Mouse (Mus musculus): ENCODE results near the gene Olfr1393.
A peak's percentile ranks its signal among the peaks of the same experiment; 100 is the strongest.
"Not testable (repeated sequence)": the region's sequence is repeated elsewhere in the genome, so short reads cannot be mapped to it uniquely, and the experiment has no call there.

Olfr1393 gene

DNA sequence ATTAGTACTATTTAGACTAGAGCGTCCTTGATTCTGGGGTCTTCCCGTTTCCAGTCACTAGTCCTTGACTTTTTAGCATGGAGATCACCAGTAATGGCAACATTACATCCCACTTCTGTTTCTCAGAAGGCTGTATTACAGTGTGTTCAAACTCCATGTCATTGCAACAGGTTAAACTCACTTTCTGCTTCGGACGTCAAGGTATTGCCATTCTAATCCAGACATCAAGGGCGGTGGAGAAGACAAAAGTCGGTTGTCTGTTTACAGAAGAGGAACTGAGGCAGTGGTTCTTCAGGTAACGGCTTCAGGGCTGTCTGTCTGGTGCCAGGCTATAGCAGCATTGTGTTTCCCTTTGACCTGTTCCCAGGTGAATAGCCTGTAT lies 26.7 kb upstream of the Olfr1393 start:
- no peak for DNase-seq (ENCODE audit: low read depth, low spot score)

DNA sequence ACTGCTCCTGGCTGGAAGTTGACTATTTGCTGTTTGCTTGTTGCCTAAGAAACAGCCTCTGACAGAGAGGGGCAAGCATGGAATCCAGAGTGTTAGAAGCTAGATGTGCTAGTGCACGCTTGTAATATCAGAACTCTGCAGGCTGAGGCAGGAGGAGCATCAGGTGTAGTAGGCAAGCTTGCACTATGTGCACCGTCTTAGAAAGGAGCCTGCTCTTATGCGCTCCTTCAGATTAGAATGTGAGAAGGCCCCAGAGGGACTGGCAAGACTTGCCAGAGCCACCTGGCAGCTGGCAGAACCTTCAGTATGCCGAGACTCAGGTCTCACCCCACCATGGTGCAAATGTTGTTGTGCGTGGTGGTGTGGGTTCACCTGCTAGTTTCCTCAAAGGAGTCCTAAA lies 26.1 kb upstream of the Olfr1393 start:
- no peak for DNase-seq (ENCODE audit: low read depth, low spot score)

DNA sequence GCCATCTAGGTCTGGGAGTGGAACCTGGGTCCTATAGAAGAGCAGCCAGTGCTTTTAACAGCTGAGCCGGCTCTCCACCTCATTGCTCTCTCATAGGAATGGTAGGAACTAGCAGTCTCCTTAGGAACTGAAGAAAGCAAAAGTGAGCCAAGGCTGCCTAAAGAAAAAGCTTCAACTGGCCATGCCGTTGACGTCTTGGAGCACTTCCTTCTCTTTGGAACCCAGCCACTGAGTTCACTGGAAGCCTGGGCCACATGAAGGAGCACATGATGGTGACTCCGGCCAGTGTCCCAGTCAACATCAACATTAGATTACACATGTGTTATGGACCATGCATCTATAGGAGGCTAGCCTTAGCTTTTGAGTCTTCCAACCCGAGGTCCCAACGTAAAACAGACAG lies 25.1 kb upstream of the Olfr1393 start:
- no peak for DNase-seq (ENCODE audit: low read depth, low spot score)

DNA sequence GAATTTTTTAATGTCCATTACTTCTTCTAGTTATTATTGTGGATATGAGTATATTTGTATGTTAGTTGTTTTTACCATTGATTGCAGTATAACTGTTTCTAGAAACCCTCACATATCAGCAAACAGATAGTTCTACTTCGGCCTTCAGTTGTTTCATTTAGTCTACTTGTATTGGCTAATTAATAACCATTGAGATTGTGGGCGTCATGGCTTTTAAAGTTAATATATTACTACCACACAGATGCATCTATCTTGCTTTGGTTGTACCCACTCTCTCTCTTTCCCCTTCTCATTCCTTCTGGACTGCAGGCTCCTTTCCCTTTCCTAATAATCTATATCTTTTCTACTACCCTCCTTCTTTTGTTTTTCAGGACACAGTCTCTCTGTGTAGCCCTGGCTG lies 18.8 kb upstream of the Olfr1393 start:
- no peak for DNase-seq (ENCODE audit: low read depth, low spot score)

DNA sequence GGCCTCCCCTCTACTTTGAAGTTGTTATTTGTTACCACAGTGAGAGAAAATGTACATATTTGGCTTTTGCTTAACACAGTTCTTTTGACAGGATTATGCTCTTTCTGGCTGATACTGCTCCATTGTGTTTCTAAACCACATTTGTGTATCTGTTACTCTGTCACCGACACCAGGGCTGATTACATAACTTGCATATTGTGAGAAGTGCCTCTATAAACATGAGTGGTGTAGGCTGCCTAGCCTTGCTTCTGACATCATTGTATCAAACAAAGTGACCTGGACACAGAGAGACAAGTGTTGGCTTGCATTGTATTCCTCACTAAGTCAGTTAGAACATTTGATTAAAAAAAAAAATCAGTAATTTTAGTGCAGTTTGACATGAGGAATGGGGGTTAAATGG lies 18.3 kb upstream of the Olfr1393 start:
- no peak for DNase-seq (ENCODE audit: low read depth, low spot score)

DNA sequence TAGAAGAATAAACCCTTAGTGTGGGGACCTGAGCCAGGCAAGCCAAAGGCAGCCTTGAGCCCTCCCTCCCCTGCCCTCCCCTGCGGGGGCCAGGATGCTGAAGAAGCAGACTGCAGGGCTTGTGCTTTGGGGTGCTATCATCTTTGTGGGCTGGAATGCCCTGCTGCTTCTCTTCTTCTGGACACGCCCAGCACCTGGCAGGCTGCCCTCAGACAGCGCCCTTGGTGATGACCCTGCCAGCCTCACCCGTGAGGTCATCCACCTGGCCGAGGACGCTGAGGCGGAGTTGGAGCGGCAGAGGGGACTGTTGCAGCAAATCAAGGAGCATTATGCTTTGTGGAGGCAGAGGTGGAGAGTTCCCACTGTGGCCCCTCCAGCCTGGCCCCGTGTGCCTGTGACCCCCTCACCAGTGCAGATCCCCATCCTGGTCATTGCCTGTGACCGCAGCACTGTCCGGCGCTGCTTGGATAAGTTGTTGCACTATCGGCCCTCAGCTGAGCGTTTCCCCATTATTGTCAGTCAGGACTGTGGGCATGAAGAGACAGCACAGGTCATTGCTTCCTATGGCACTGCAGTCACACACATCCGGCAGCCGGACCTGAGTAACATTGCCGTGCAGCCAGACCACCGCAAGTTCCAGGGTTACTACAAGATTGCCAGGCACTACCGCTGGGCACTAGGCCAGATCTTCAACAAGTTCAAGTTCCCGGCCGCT lies 17.3 kb upstream of the Olfr1393 start:
- DNase-seq (ENCODE audit: low read depth, low spot score) = no peak

DNA sequence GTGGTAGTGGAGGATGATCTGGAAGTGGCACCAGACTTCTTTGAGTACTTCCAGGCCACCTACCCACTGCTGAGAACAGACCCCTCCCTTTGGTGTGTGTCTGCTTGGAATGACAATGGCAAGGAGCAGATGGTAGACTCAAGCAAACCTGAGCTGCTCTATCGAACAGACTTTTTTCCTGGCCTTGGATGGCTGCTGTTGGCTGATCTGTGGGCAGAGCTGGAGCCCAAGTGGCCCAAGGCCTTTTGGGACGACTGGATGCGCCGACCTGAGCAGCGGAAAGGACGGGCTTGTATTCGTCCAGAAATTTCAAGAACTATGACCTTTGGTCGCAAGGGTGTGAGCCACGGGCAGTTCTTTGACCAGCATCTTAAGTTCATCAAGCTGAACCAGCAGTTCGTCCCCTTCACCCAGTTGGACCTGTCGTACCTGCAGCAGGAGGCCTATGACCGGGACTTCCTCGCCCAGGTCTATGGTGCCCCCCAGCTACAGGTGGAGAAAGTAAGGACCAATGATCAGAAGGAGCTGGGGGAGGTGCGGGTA lies 16.7 kb upstream of the Olfr1393 start:
- no peak for DNase-seq (ENCODE audit: low read depth, low spot score)

DNA sequence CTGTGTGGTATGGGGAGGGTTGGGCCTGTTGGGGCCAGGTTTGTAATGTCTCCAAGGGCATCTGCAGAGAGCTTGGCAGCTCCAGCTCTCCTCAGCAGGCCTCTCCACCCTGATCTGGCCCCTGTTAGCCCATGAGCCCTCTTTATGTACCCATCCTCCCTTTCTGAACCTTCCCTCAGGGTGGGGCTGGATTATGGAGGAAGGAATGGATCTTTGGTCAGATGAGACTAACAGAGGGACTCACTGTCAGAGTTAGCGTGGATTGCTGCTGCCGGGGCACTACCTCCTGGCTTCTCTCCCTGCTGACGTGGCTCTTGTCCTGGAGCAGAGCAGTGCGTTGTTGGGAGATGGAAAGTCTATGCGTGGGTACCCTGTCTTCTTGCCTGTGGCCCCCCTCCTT lies 15.8 kb upstream of the Olfr1393 start:
- DNase-seq (ENCODE audit: low read depth, low spot score) = no peak

DNA sequence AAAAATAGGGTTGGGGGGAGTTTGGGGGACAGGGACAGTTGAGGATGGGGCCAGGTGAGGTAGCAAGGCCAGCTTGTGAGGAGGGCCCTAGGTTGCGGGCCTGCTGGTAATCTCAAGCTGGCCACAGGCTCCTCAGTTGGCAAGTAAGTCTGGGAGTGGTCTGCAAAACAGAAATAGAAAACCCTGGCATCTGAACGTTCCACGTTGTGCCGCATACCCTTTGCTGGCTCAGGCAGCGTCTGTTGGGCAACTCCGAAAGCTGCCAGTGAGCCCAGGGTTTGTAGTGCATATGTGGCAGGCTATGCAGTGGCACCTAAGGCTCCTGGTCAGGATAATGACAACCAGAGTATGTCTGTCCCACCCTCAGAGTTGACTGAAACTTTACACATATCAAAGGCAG lies 15.0 kb upstream of the Olfr1393 start:
- DNase-seq (ENCODE audit: low read depth, low spot score) = no peak

DNA sequence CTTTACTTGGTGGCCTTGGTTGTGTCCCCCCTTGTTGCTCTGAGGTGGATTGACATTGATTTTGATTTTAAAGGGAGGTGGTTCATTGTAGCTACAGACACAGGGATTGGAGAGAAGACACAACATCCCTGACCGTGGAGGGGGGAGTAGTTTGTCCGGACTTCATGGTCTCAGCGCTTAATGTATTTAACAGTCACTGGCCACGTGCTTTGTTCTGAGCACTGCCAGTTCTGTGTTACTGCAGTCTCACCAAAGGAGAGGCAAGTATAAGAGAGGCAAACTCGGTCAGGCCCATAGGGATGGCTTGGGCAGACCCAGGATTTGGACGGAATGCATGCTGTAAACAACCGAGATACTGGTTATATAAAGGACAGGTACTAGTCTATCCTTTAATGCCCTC lies 14.0 kb upstream of the Olfr1393 start:
- DNase-seq (ENCODE audit: low read depth, low spot score) = no peak

DNA sequence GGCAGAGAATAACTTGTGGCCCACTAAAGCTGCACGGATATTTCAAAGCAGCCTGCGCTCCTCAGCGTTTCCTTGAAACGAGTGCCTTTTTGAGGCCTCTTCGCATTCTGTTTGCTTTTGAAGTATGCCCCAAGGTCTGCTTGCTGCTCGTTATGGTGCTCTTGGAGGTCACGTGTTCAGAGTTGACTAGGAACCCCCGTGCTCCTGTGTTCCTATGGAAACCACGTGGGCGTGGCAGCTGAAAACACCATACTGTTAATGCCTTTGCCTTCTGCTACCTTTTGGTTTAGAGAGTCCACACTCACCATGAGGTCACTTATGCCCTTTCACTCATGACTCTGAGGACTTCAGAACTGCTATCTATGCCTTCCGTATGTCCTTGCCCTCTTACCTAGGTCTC lies 13.5 kb upstream of the Olfr1393 start:
- no peak for DNase-seq (ENCODE audit: low read depth, low spot score)

DNA sequence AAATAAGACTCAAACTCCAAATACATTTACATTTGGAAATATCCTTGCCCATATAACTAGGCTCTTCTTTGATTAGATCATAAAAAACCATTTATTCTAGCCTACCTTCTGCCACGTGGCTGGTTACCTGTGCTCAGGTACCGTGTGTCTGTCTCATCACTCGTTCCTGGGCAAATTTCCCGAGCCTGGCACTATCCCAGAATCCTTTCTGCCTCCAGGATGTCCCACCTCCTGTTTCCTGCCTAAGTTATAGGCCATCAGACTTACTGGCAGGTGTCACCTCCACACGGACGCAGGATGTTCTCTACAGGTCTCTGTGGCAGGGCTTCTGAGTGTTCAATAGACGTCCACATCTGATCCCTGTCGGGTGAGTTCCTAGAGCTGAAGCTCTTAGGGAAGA lies 13.0 kb upstream of the Olfr1393 start:
- no peak for DNase-seq (ENCODE audit: low read depth, low spot score)

DNA sequence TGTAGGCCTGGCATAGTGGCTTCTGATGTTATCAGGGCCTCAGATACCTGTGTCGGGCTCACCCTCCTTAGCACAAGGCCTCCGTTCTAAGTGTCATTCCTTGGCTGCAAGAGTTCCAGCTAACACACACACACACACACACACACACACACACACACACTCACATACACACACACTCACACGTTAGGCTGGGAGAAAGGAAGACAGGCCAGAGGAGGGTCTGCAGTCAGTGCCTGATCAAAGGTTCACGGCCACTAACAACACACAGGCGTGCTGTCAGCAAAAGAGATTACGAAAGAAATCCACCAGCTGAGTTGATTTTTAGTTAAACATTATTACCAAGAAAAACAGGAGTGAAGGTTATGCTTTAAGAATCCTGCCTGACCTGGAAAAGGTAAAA lies 11.4 kb upstream of the Olfr1393 start:
- DNase-seq (ENCODE audit: low read depth, low spot score) = no peak

DNA sequence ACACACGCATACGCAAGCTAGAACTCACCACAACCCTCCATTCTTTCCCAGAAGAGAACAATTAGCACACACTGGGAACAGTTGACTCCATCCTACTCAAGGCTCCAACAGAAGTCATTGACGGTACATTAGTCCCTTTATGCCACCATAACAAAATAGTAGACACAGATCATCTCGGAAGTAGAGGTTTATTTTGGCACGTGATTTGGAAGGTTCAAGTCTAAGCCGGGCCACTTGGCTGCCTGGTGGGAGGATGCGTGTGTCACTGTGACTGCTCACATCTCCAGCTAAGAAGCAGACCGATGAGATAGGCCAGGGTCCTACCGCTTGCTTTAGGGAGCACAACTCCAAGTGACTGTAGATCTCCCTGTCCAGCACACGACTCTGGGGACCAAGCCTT lies 10.8 kb upstream of the Olfr1393 start:
- no peak for DNase-seq (ENCODE audit: low read depth, low spot score)

DNA sequence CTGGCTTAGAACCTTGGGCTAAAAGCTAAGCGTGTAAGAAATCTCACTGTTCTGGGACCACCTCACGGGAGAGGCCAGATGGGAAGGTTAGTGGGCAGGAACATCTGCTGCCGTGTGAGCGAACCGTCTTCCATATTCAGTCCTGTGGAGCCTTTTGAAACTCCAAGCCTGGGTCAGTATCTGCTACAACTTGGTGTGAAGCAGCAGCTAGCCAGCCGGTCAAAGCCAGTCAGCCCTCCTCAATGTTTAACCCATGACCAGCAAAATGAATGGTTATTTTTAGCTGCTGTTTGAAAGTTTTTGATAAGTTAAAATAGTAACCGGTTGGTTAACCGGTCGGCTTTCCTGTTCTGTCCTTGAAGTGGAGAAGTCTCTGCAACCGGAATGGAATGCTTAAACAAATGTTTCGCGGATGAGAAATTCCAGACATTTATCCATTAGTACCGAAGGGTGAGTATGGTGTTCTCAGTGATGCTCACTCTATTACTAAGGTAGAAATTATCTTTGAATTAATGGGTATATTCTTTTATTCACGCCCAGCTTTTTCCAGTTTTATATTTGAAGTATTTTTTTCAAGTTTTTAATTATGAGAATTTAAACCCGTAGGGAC lies 10.0 kb upstream of the Olfr1393 start:
- DNase-seq (ENCODE audit: low read depth, low spot score) = no peak

DNA sequence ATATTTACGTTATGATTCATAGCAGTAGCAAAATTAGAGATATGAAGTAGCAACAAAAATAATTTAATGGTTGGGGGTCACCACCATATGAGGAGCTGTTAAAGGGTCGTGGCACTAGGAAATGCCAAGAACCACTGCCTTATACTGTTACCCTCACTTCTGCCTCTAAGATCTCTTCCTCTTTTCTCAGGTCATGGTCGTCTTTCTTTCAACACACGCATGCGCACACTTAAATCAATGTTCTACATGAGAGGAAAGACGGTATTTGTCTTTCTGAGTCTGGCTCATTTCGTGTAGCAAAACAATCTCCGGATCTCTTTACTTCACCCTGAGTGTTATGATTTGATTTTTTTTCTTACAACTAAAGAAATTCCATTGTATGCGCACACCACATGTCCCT lies 8.3 kb upstream of the Olfr1393 start:
- DNase-seq (ENCODE audit: low read depth, low spot score) = no peak

DNA sequence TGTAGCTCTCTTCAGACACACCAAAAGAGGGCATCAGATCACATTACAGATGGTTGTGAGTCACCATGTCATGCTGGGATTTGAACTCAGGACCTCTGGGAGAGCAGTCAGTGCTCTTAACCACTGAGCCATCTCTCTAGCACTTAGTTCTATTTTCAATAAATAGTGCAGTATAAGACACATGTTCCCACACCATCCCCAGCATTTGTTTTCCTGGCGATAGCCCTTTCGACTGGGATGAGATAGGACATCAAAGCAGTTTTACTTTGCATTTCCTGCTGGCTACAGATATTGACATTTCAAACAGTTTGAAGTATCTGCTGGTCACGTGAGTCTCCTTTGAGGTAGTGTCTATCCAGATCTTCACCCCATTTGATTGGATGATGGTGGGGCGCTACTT lies 7.7 kb upstream of the Olfr1393 start:
- no peak for DNase-seq (ENCODE audit: low read depth, low spot score)

DNA sequence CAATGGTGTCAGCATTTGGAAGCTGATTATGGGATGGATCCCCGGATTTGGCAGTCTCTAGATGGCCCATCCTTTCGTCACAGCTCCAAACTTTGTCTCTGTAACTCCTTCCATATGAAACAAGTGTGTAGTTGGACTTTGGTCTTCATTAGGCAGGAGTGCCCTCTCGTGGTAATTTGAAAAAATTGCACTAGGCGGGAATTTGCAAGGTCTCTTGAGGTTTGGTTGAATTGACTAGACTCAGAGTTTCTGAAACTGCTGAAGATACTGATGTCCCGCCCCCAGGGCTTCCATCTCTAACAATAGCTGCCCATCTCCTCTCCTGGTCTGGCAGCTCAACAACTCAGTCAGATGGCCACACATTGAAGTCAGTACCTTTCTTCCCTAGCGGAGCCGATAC lies 6.8 kb upstream of the Olfr1393 start:
- DNase-seq (ENCODE audit: low read depth, low spot score) = peak; percentile 81

DNA sequence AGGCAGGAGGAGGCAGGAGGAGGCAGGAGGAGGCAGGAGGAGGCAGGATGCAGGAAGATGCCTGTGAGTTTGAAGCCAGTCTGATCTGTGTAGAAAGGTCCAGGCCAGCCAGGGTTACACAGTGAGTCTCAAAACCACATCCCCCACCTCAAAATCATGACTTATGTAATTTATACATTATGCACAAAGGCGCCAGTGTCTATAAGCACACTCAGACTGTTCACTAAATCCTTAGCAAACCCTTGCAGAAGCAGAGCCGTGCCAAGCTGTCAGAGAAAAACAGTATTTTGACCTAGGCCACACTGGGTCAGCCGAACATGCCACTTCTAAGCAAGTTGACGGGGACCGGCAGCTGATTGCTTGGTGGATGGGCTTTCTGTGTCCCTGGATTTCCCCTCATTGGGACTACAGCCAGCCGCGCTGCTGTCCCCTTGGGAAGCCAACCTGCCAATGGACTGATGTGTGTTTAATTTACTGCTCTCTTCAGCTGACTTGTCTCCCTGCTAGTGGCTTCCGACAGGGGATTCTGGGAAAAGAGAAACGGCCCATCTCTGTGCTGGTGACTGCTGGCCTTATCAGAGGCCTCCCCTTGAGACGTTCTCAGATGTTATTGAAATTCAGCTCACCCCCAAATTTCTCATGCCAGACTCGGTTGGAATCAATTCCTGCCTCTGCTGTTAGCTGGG lies 4.1 kb upstream of the Olfr1393 start:
- DNase-seq (ENCODE audit: low read depth, low spot score) = no peak

DNA sequence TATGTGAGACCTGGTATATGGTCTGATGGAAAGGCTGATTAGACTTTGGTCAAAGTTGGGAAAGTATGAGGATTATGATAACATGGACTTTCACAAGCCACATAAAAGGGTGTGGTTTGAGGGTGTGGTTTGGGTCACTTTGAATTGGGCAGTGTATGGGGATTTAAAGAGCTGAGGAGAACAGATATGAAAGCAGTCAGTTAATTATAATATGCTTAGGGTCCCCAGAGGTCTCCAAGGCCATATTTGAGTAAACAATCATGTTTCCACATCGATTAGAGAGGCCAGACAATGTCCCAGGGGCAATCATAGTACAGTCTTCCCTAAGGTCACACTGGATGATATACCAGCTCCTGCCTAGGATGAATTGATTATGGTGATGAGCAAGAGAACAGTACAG lies 6.9 kb downstream of the Olfr1393 start, which contains the start of gene Olfr1392:
Gene Olfr1392, plus strand, starts transcription at position 301 of the 400 bp plus-strand sequence.
- not testable (repeated sequence) for DNase-seq (ENCODE audit: low read depth, low spot score)

DNA sequence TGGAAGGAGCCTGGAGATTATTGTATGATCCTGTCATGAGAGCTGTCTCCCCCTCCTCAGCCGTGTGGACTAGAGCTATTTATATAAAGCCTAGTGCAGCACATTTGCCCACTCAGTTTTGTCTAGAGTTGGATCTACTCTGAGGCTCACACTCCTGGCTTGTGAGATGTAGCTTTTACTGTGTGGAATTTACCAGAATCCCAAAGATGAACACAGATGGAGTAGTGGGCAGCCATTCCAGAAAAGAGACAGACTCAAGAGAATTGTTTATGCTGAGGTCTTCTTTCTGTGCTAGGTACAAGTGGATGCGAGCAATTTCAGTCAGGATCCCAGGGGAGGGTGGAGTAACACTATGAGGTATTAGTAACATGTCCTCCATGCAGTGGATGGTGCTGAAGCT lies 9.1 kb downstream of the Olfr1393 start:
- DNase-seq (ENCODE audit: low read depth, low spot score) = peak; percentile 74

DNA sequence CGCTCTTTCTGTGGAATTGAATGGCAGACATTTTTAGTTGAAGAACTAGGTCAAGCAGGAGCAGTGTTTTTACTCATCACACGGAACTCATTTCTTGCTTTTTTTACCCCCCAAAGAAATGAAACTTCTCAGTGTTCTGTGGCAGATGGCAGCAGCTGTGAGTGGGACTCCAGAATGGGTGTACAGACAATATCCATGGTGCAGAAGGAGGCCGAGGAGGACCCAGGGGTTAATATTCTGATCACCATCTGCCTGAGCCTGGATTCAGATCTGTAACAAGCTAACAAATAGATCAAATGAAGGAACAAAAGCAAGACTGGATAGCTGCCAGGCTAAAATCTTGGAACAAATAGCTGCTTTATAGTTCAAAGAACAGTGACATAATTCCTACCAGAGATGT lies 14.7 kb downstream of the Olfr1393 start:
- peak; percentile 81 for DNase-seq (ENCODE audit: low read depth, low spot score)

DNA sequence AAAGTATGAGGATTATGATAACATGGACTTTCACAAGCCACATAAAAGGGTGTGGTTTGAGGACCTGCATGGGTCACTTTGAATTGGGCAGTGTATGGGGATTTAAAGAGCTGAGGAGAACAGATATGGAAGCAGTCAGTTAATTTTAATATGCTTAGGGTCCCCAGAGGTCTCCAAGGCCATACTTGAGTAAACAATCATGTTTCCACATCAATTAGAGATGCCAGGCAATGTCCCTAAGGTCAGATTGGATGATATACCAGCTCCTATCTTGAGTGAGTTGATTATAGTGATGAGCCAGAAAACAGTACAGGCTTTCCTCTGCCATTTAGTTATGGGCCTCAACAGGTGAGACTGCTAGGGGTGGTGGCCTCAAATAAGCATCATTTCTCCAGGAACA lies 26.3 kb downstream of the Olfr1393 start, which contains the start of gene Olfr10:
Gene Olfr10, plus strand, starts transcription at position 301 of the 400 bp plus-strand sequence.
- no peak for DNase-seq (ENCODE audit: low read depth, low spot score)
